Mouse (Mus musculus): ENCODE data around the gene Grik4. TPM values are rescaled to one million over a fixed set of nuclear protein-coding genes. Genes with fewer than 3 reads are reported as not detected.
A peak's percentile ranks its signal among the peaks of the same experiment; 100 is the strongest.
"Not testable (repeated sequence)": the region's sequence is repeated elsewhere in the genome, so short reads cannot be mapped to it uniquely, and the experiment has no call there.

Grik4 gene
- not detected in 2 replicates for total RNA-seq (2017)

GRCm38 (mm10) chr9:42943781-42944535, at the start of gene Grik4:
Gene Grik4, minus strand, starts transcription at chr9:42944493.
- no peak for ATAC-seq (ENCODE audit: extremely low read depth, insufficient number of reproducible peaks, low FRiP score, poor library complexity, severe bottlenecking)

GRCm38 (mm10) chr9:42993659-42994058, 49.4 kb upstream of the Grik4 start:
- no peak for ATAC-seq (ENCODE audit: extremely low read depth, insufficient number of reproducible peaks, low FRiP score, poor library complexity, severe bottlenecking)

- ATAC-seq (ENCODE audit: extremely low read depth, insufficient number of reproducible peaks, low FRiP score, poor library complexity, severe bottlenecking), result no peak
Observed at GRCm38 (mm10) chr9:42987988-42988387, 43.7 kb upstream of the Grik4 start.

GRCm38 (mm10) chr9:42968894-42969521, 24.7 kb upstream of the Grik4 start:
- ATAC-seq (ENCODE audit: extremely low read depth, insufficient number of reproducible peaks, low FRiP score, poor library complexity, severe bottlenecking), result no peak

- no peak for ATAC-seq (ENCODE audit: extremely low read depth, insufficient number of reproducible peaks, low FRiP score, poor library complexity, severe bottlenecking)
Observed at GRCm38 (mm10) chr9:42967731-42968130, 23.4 kb upstream of the Grik4 start.

DNA sequence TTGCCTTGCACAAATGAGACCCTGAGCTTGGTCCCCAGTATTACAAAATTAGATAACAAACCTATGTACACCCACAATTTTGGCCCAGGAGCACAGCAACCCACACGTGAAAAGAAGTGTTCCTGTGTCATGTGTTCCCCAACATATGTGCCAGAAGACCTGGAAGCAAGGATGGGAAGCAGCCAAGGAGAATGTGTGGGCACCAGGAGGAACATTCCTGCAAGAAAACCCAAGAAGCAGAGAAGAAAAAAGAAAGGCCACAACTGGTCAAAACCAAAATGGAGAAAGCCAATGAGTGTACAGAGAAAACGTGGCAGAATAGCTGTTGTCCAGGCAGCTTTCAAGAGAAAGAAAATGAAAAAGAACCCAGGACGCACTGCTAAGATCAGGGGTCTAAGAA, 20.5 kb upstream of the Grik4 start:
- ATAC-seq (ENCODE audit: extremely low read depth, insufficient number of reproducible peaks, low FRiP score, poor library complexity, severe bottlenecking), result not testable (repeated sequence)

- ATAC-seq (ENCODE audit: extremely low read depth, insufficient number of reproducible peaks, low FRiP score, poor library complexity, severe bottlenecking), result no peak
Observed at GRCm38 (mm10) chr9:42964366-42964765, 20.1 kb upstream of the Grik4 start.

GRCm38 (mm10) chr9:42962506-42962905, 18.2 kb upstream of the Grik4 start:
- no peak for ATAC-seq (ENCODE audit: extremely low read depth, insufficient number of reproducible peaks, low FRiP score, poor library complexity, severe bottlenecking)

DNA sequence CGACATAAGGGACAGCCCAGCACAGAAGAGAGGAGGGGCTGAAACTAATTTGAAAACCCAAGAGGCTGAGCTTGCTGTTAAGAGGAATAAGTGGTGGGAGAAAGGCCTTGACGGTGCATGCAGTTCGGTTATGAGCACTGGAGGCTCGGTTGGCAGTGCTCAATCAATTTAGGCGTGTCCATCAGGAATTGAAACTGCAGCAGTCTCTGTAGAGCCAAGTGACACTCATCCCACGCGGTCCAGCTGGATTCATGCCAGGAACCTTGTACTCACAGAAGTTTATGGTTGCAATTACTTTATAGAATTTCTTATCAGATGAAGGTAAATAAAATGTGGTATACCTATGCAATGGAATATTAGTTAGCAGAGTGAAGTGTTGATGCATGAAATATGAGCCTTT, 14.1 kb upstream of the Grik4 start:
- no peak for ATAC-seq (ENCODE audit: extremely low read depth, insufficient number of reproducible peaks, low FRiP score, poor library complexity, severe bottlenecking)

GRCm38 (mm10) chr9:42948381-42948780, 4.1 kb upstream of the Grik4 start:
- ATAC-seq (ENCODE audit: extremely low read depth, insufficient number of reproducible peaks, low FRiP score, poor library complexity, severe bottlenecking), result no peak

GRCm38 (mm10) chr9:42945174-42945573, 881 bp upstream of the Grik4 start:
- no peak for ATAC-seq (ENCODE audit: extremely low read depth, insufficient number of reproducible peaks, low FRiP score, poor library complexity, severe bottlenecking)

DNA sequence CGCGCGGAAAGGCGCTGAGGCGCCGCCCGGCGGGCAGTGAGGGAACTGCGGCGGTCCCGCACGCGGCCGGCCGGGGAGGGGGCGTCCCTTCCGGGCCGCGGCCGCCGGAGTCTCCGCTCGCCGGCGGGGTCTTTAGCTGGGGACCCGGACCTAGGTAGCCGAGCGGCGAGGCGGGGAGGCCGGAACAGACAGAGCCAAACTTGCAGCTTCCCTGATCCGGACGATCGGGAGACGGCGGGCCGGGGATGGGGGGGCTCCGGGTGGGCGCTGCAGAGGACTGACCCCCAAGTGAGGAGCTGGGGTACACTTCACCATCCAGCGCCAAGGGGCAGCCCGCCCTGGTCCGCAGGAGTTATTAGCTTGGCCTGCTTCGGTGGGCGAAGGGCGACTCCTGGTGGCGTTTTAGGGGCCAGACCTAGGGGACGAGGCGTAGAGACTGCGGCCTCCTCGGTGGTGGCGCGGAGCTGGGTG, 278 bp upstream of the Grik4 start:
- ATAC-seq (ENCODE audit: extremely low read depth, insufficient number of reproducible peaks, low FRiP score, poor library complexity, severe bottlenecking), result peak; percentile 30; the same call in 1 of the 2 replicates

DNA sequence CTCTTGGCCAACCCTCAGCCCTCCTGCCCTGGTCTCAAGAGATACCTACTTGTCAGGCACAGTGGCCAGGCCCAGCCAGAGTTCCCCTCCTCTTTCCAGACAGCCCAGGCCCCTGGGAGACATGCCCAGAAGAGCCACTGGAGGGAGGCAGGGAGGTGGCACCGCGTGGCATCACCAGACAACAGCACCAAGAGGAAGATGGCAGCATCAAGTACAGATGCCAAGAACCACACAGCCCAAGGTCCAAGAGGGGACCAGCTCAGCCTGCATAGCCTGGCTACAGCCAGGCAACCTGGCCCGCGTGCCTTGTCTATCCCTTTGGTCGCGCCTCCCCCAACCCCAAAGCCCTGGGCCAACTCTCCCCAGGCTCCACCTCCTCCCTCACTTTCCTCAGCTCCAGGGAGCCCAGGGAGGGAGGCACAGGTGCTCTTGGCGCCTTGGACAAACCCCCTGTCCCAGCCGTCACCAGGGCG, 1.2 kb downstream of the Grik4 start:
- no peak for ATAC-seq (ENCODE audit: extremely low read depth, insufficient number of reproducible peaks, low FRiP score, poor library complexity, severe bottlenecking)

GRCm38 (mm10) chr9:42942148-42942547, 2.1 kb downstream of the Grik4 start:
- no peak for ATAC-seq (ENCODE audit: extremely low read depth, insufficient number of reproducible peaks, low FRiP score, poor library complexity, severe bottlenecking)

DNA sequence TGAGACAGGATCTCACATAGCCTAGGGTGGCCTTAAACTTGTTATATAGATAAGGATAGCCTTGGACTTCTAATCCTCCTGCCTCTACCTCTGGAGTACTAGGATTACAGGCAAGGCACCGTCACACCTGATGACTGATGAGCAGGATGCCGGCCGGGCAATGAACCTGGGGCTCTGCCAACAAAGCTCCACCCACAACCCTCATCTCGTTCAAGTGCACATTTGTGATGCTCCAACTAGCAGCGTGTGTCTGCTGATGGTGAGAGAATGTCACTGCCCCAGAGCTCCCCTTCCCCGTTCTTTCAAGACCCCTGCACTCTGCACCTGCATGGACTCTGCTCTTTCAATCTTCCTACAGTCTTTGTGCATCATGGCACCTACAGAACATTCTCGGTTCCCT, 12.1 kb downstream of the Grik4 start:
- no peak for ATAC-seq (ENCODE audit: extremely low read depth, insufficient number of reproducible peaks, low FRiP score, poor library complexity, severe bottlenecking)

DNA sequence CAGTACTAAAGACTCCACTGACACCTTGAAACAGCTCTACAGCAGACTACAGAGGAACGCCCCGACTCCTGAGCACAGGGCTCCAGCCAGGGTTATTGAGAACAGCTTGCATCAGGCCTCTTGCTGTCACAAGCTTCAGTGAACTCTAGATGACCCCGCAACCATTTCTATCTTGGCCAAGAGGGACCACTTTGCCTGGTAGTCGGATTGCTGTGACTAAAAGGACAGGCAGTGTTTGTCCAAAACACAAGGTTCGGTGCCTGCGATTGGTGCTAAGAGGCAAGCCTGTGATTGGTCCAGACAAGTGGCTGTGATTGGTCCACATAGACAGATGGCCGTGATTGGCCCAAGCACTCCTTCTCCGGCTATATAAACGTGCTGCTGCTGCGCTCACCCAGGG, 16.8 kb downstream of the Grik4 start:
- no peak for ATAC-seq (ENCODE audit: extremely low read depth, insufficient number of reproducible peaks, low FRiP score, poor library complexity, severe bottlenecking)

GRCm38 (mm10) chr9:42926564-42926963, 17.7 kb downstream of the Grik4 start:
- no peak for ATAC-seq (ENCODE audit: extremely low read depth, insufficient number of reproducible peaks, low FRiP score, poor library complexity, severe bottlenecking)

GRCm38 (mm10) chr9:42921830-42922229, 22.5 kb downstream of the Grik4 start:
- ATAC-seq (ENCODE audit: extremely low read depth, insufficient number of reproducible peaks, low FRiP score, poor library complexity, severe bottlenecking), result no peak

DNA sequence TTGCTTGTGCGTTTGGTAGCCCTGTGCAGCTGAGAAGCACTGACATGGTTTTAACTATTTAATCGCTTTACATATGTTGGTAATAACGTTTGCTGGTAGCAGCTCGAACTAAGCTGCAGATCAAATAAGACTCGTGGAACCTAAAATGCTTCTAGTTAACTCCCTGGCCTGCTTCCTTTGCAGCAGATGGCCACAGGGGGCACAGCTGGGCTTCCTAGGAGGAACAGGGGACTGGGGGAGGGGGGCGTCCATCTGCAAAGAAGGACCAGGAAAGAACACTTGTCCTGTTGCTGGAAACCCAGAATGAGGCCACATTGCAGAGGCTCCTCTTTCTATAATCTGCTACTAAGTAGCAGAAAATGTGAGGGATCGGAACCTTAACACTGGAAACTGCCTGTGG, 24.1 kb downstream of the Grik4 start:
- ATAC-seq (ENCODE audit: extremely low read depth, insufficient number of reproducible peaks, low FRiP score, poor library complexity, severe bottlenecking), result no peak

- no peak for ATAC-seq (ENCODE audit: extremely low read depth, insufficient number of reproducible peaks, low FRiP score, poor library complexity, severe bottlenecking)
Observed at GRCm38 (mm10) chr9:42917911-42918310, 26.4 kb downstream of the Grik4 start.

Data from neutrophil, adult 5-6 weeks (primary cell).